Mouse (Mus musculus) CH12.LX (cell line): ENCODE measurements around the gene Clpsl2. TPM values are rescaled to one million over a fixed set of nuclear protein-coding genes. Genes with fewer than 3 reads are reported as not detected.

Experiments
- DNase-seq: peaks from one replicate; pipeline ENCODE4 v3.0.0-alpha.2; 2013; ENCODE audit errors: extremely low read depth
- H3K27ac ChIP-seq: 2 replicates; pipeline ENCODE4 v1.5.1; 2012; ENCODE audit warnings: low read depth, mild to moderate bottlenecking, control low read depth, moderate library complexity; ENCODE audit not compliant: insufficient read depth
- H3K27me3 ChIP-seq: replicated peaks from 2 replicates; pipeline ENCODE3; 2012; ENCODE audit warnings: inconsistent platforms
- H3K36me3 ChIP-seq, 2 experiments: replicated peaks in 1 of 2; 2 replicates each; pipeline versions ENCODE3 to v1.6.1; 2012; ENCODE audit warnings: inconsistent platforms in 1 of 2, low read length in 1 of 2, mild to moderate bottlenecking in 1 of 2, mixed read lengths in 1 of 2, moderate library complexity in 1 of 2; ENCODE audit not compliant: control insufficient read depth in 1 of 2, insufficient read depth in 1 of 2
- H3K4me1 ChIP-seq, 2 experiments: 2 replicates each; pipeline ENCODE4 v1.6.1; 2012; ENCODE audit warnings: inconsistent platforms in 1 of 2, moderate library complexity in 1 of 2; ENCODE audit not compliant: insufficient read depth in 2 of 2, control insufficient read depth in 1 of 2
- H3K4me2 ChIP-seq: 2 replicates; pipeline ENCODE4 v1.6.1; 2012; ENCODE audit warnings: low read depth, mild to moderate bottlenecking, control low read depth; ENCODE audit not compliant: poor library complexity, insufficient read depth, severe bottlenecking
- H3K4me3 ChIP-seq, 3 experiments: fragments of 150-350 bp in 1 of 3; sonication (generic) in 1 of 3; replicated peaks in 1 of 3; 2 replicates each; pipeline versions ENCODE3 to v1.5.1; 2011 to 2012; ENCODE audit warnings: low read depth in 2 of 3, low read length in 2 of 3, mild to moderate bottlenecking in 2 of 3, moderate library complexity in 2 of 3, control low read depth in 1 of 3, improper control_type of control experiment in 1 of 3, inconsistent platforms in 1 of 3, mixed read lengths in 1 of 3; ENCODE audit not compliant: poor library complexity in 1 of 3
- H3K79me2 ChIP-seq: replicated peaks from 2 replicates; pipeline ENCODE4 v1.6.1; 2012; ENCODE audit warnings: mild to moderate bottlenecking, moderate library complexity; ENCODE audit not compliant: control insufficient read depth, poor library complexity, insufficient read depth, severe bottlenecking; ENCODE audit errors: extremely low read depth
- H3K9ac ChIP-seq: 2 replicates; pipeline ENCODE4 v1.6.1; 2012; ENCODE audit warnings: low read depth, mild to moderate bottlenecking, control low read depth, moderate library complexity; ENCODE audit not compliant: insufficient read depth
- H3K9me3 ChIP-seq: replicated peaks from 2 replicates; pipeline ENCODE3; 2012; ENCODE audit warnings: low read length, inconsistent platforms, mixed read lengths
- BHLHE40 ChIP-seq: IDR thresholded peaks from 2 replicates; pipeline ENCODE4 v1.6.1; 2011; ENCODE audit warnings: mild to moderate bottlenecking, low read depth, low read length, improper control_type of control experiment
- CHD1 ChIP-seq: IDR thresholded peaks from 2 replicates; pipeline ENCODE4 v1.6.1; 2012; ENCODE audit warnings: low read depth, low read length, improper control_type of control experiment, inconsistent platforms
- CHD2 ChIP-seq: IDR thresholded peaks from 2 replicates; pipeline ENCODE4 v1.6.1; 2011; ENCODE audit warnings: low read length, improper control_type of control experiment
- CTCF ChIP-seq, 2 experiments: IDR thresholded peaks in 1 of 2; conservative IDR thresholded peaks in 1 of 2; 2 replicates each; pipeline ENCODE4 v1.5.1; 2011 to 2012; ENCODE audit warnings: low read depth in 2 of 2, low read length in 2 of 2, improper control_type of control experiment in 1 of 2, inconsistent platforms in 1 of 2, mild to moderate bottlenecking in 1 of 2, moderate library complexity in 1 of 2
- E2F4 ChIP-seq: IDR thresholded peaks from 2 replicates; pipeline ENCODE4 v1.6.1; 2011; ENCODE audit warnings: low read depth, low read length, improper control_type of control experiment; ENCODE audit not compliant: insufficient replicate concordance
- EP300 ChIP-seq: IDR thresholded peaks from 2 replicates; pipeline ENCODE4 v1.6.1; 2011; ENCODE audit warnings: low read length, improper control_type of control experiment
- GABPA ChIP-seq: IDR thresholded peaks from 2 replicates; pipeline ENCODE4 v1.6.1; 2012; ENCODE audit warnings: low read depth, low read length, improper control_type of control experiment, inconsistent platforms; ENCODE audit not compliant: insufficient replicate concordance
- HCFC1 ChIP-seq: IDR thresholded peaks from 2 replicates; pipeline ENCODE4 v1.6.1; 2012; ENCODE audit warnings: low read depth, mild to moderate bottlenecking, inconsistent platforms, low read length, improper control_type of control experiment
- JUN ChIP-seq: IDR thresholded peaks from 2 replicates; pipeline ENCODE4 v1.6.1; 2011; ENCODE audit warnings: low read depth, mild to moderate bottlenecking, low read length, improper control_type of control experiment, moderate library complexity; ENCODE audit not compliant: insufficient read depth
- MAZ ChIP-seq: IDR thresholded peaks from 2 replicates; pipeline ENCODE4 v1.6.1; 2012; ENCODE audit warnings: low read depth, mild to moderate bottlenecking, inconsistent platforms, low read length, improper control_type of control experiment, moderate library complexity
- MEF2A ChIP-seq: IDR thresholded peaks from 2 replicates; pipeline ENCODE4 v1.6.1; 2014; ENCODE audit warnings: low read depth, mild to moderate bottlenecking, inconsistent platforms, low read length, improper control_type of control experiment, borderline replicate concordance
- NRF1 ChIP-seq: IDR thresholded peaks from 2 replicates; pipeline ENCODE4 v1.6.1; 2014; ENCODE audit warnings: low read depth, mild to moderate bottlenecking, inconsistent platforms, low read length, improper control_type of control experiment, moderate library complexity
- PAX5 ChIP-seq: IDR thresholded peaks from 2 replicates; pipeline ENCODE4 v1.6.1; 2012; ENCODE audit warnings: low read length, inconsistent platforms, mixed read lengths
- POLR2A ChIP-seq: IDR thresholded peaks from 2 replicates; pipeline ENCODE4 v1.6.1; 2011; ENCODE audit warnings: low read depth, mild to moderate bottlenecking, improper control_type of control experiment, low read length
- POLR2AphosphoS2 ChIP-seq: IDR thresholded peaks from 2 replicates; pipeline ENCODE4 v1.6.1; 2011; ENCODE audit warnings: low read depth, low read length, improper control_type of control experiment
- RAD21 ChIP-seq: IDR thresholded peaks from 2 replicates; pipeline ENCODE4 v1.6.1; 2011; ENCODE audit warnings: low read depth, mild to moderate bottlenecking, low read length, improper control_type of control experiment, moderate library complexity
- RCOR1 ChIP-seq: conservative IDR thresholded peaks from 2 replicates; pipeline ENCODE4 v1.6.1; 2012; ENCODE audit warnings: low read depth, mild to moderate bottlenecking, inconsistent platforms, low read length, improper control_type of control experiment
- SIN3A ChIP-seq: IDR thresholded peaks from 2 replicates; pipeline ENCODE4 v1.6.1; 2012; ENCODE audit warnings: low read length, improper control_type of control experiment, inconsistent platforms
- SMC3 ChIP-seq: IDR thresholded peaks from 2 replicates; pipeline ENCODE4 v1.6.1; 2011; ENCODE audit warnings: low read depth, low read length, improper control_type of control experiment
- TBP ChIP-seq: conservative IDR thresholded peaks from 2 replicates; pipeline ENCODE4 v1.6.1; 2011; ENCODE audit warnings: low read depth, low read length, improper control_type of control experiment
- TCF12 ChIP-seq: IDR thresholded peaks from 2 replicates; pipeline ENCODE4 v1.6.1; 2014; ENCODE audit warnings: low read depth, mild to moderate bottlenecking, inconsistent platforms, low read length, improper control_type of control experiment
- USF1 ChIP-seq: IDR thresholded peaks from 2 replicates; pipeline ENCODE4 v1.6.1; 2014; ENCODE audit warnings: low read depth, mild to moderate bottlenecking, inconsistent platforms, low read length, improper control_type of control experiment
- ZC3H11A ChIP-seq: IDR thresholded peaks from 2 replicates; pipeline ENCODE4 v1.6.1; 2012; ENCODE audit warnings: low read depth, mild to moderate bottlenecking, inconsistent platforms, low read length, improper control_type of control experiment
- ZKSCAN1 ChIP-seq: IDR thresholded peaks from 2 replicates; pipeline ENCODE4 v1.6.1; 2012; ENCODE audit warnings: low read depth, inconsistent platforms, low read length, improper control_type of control experiment, borderline replicate concordance
- dilution Hi-C: fragments of 300-500 bp; cut with MboI; formaldehyde crosslinking; loops from 2 replicates; pipeline ENCODE4 v1.14.3; 2020; ENCODE audit warnings: low sequenced_read_pairs; ENCODE audit not compliant: extremely low pct_unique_long_range_greater_than_20kb, extremely low pct_ligation_motif_present
- in situ Hi-C: fragments of 300-500 bp; cut with MboI; formaldehyde crosslinking; loops from 3 replicates; pipeline ENCODE4 v1.14.3; 2019; ENCODE audit warnings: low sequenced_read_pairs, low pct_ligation_motif_present, low pct_unique_long_range_greater_than_20kb, mixed read lengths
- polyA plus RNA-seq: library from polyadenylated mRNA; unstranded; fragments of >175 nt; gene quantifications from 2 replicates; pipeline ENCODE4 v1.2.1, GENCODE M21; 2012; ENCODE audit warnings: low read depth; ENCODE audit not compliant: insufficient read length
- total RNA-seq, 2 experiments: library from RNA; depleted of rRNA; stranded (reverse); fragments of 300-350 nt in 1 of 2; fragments of >200 nt in 1 of 2; gene quantifications; 2 replicates each; pipeline ENCODE4 v1.2.3; 2012 to 2014

Gene Clpsl2
- total and polyA plus RNA-seq, 3 experiments, result not detected

DNA sequence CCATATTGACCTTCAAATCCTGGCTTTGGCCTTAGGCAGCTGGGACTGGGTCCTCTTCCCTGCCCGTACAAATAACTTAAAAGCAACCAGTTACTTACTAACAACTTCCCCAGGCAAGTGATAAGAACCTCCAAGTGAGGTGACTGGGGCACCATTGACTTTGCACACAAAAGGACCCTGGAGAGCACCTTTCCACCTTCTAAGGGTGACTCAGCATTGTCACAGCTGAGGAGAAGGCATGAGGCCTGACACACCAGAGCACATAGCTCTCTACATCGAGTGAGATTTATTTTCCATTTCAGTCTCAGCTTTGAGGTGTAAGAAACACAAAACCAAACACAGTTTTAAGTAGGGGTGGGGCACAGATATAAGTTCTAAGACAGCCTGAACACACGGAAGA lies 41.4 kb downstream of the Clpsl2 start:
- TF ChIP-seq SMC3, result no peak
- no peak for TF ChIP-seq TCF12
- TF ChIP-seq GABPA, result no peak
- TF ChIP-seq RCOR1, result no peak
- TF ChIP-seq BHLHE40, result no peak
- no peak for TF ChIP-seq ZC3H11A
- no peak for TF ChIP-seq PAX5
- TF ChIP-seq MEF2A, result no peak
- TF ChIP-seq CHD2, result no peak
- TF ChIP-seq POLR2AphosphoS2, result no peak
- TF ChIP-seq SIN3A, result no peak
- TF ChIP-seq ZKSCAN1, result no peak
- no peak for TF ChIP-seq NRF1
- no peak for TF ChIP-seq USF1
- Histone ChIP-seq H3K9me3 (no peaks in the 10 kb centered on the region), H3K9ac (no peak overlapping the region), H3K4me3 (no peak overlapping the region), H3K79me2 (no peaks in the 10 kb centered on the region), H3K36me3 (peaks cover 68 to 84% of the 10 kb centered on the region in 2 experiments), H3K4me2 (no peak overlapping the region), H3K4me1 (no peaks in the 10 kb centered on the region; a peak in 1 of 4 replicates), H3K27ac (no peak overlapping the region), H3K27me3 (no peaks in the 10 kb centered on the region)
- dilution Hi-C loops, result no loop called here
- no peak for DNase-seq
- in situ Hi-C loops, result no loop called here

- H3K9ac ChIP-seq, result no peak overlapping the region
- H3K4me2 ChIP-seq, result no peak overlapping the region
- peaks cover 74 to 91% of the 10 kb centered on the region in 2 experiments for H3K36me3 ChIP-seq
- H3K4me3 ChIP-seq, result no peak overlapping the region
- dilution Hi-C loops, result no loop called here
- H3K9me3 ChIP-seq, result no peaks in the 10 kb centered on the region
- no peaks in the 10 kb centered on the region for H3K79me2 ChIP-seq
- no peaks in the 10 kb centered on the region for H3K27me3 ChIP-seq
- in situ Hi-C loops, result no loop called here
- no peak for DNase-seq
- no peak overlapping the region for H3K27ac ChIP-seq
- no peaks in the 10 kb centered on the region; a peak in 1 of 4 replicates for H3K4me1 ChIP-seq
- TF ChIP-seq MAZ (no peak), TBP (no peak), BHLHE40 (no peak), E2F4 (no peak), MEF2A (no peak), EP300 (no peak), CHD1 (no peak), SIN3A (no peak), USF1 (no peak), PAX5 (no peak), JUN (no peak), GABPA (no peak), CTCF (conservative IDR thresholded peaks at IDR 0.05 in 1 of 2, IDR thresholded peaks at IDR 0.05 in 1 of 2; ENCODE audit: low read depth in 2 of 2, low read length in 2 of 2) (no peak), SMC3 (no peak), ZC3H11A (no peak), RAD21 (no peak), HCFC1 (no peak), POLR2A (no peak)
Measured at GRCm38 (mm10) chr17:28591476-28591875, 42.3 kb downstream of the Clpsl2 start.
